Mouse (Mus musculus): Measurements from ENCODE around the gene St8sia4.
"Not testable (repeated sequence)": the region's sequence is repeated elsewhere in the genome, so short reads cannot be mapped to it uniquely, and the experiment has no call there.

Gene St8sia4

GRCm38 (mm10) chr1:95596825-95597224 is 70.5 kb downstream of the St8sia4 start:
- DNase-seq (ENCODE audit: inconsistent ontology term), result no peak

- no peak for DNase-seq (ENCODE audit: inconsistent ontology term)
Measured at GRCm38 (mm10) chr1:95591101-95591500, 76.3 kb downstream of the St8sia4 start.

GRCm38 (mm10) chr1:95590108-95590507 is 77.3 kb downstream of the St8sia4 start:
- DNase-seq (ENCODE audit: inconsistent ontology term), result no peak

GRCm38 (mm10) chr1:95589471-95589870 is 77.9 kb downstream of the St8sia4 start:
- DNase-seq (ENCODE audit: inconsistent ontology term), result no peak

- no peak for DNase-seq (ENCODE audit: inconsistent ontology term)
Measured at GRCm38 (mm10) chr1:95583310-95583709, 84.1 kb downstream of the St8sia4 start.

- DNase-seq (ENCODE audit: inconsistent ontology term), result no peak
Measured at GRCm38 (mm10) chr1:95582264-95582663, 85.1 kb downstream of the St8sia4 start.

GRCm38 (mm10) chr1:95572619-95573540 is 94.5 kb downstream of the St8sia4 start:
- no peak for DNase-seq (ENCODE audit: inconsistent ontology term)

GRCm38 (mm10) chr1:95571106-95571505 is 96.3 kb downstream of the St8sia4 start:
- no peak for DNase-seq (ENCODE audit: inconsistent ontology term)

- not testable (repeated sequence) for DNase-seq (ENCODE audit: inconsistent ontology term)
Measured at GRCm38 (mm10) chr1:95554556-95554955, 112.8 kb downstream of the St8sia4 start.

GRCm38 (mm10) chr1:95541460-95541859 is 125.9 kb downstream of the St8sia4 start:
- peak; percentile 67 for DNase-seq (ENCODE audit: inconsistent ontology term)

Data from Muller cell, postnatal 12 days (primary cell).